Mouse (Mus musculus) gastrocnemius, postnatal 4 days (tissue): ENCODE results near the gene Cxcr3. TPM values are rescaled to one million over a fixed set of nuclear protein-coding genes. Genes with fewer than 3 reads are reported as not detected.

Source experiments
- DNase-seq, 2 experiments: peaks; one replicate each; pipeline ENCODE4 v3.0.0; 2021 to 2022; ENCODE audit warnings: low spot score in 2 of 2, mixed read lengths in 2 of 2
- long read RNA-seq, 2 experiments: library from polyadenylated mRNA; stranded (forward); transcript quantifications; one replicate each; pipeline ENCODE4 v2.0.0; 2021
- total RNA-seq, 2 experiments: library from RNA; stranded (reverse); gene quantifications; 2 replicates each; pipeline ENCODE4 v1.2.3; 2021

Cxcr3 gene
- total RNA-seq = under 1 TPM; 0.54 to 0.61 TPM
- long read RNA-seq, experiment 1 = 0 reads
- long read RNA-seq, experiment 2, partial matches to known transcripts = 0 of 1 reads
- long read RNA-seq, experiment 2, other reads (novel, unspliced or antisense) = 0 of 1 reads

DNA sequence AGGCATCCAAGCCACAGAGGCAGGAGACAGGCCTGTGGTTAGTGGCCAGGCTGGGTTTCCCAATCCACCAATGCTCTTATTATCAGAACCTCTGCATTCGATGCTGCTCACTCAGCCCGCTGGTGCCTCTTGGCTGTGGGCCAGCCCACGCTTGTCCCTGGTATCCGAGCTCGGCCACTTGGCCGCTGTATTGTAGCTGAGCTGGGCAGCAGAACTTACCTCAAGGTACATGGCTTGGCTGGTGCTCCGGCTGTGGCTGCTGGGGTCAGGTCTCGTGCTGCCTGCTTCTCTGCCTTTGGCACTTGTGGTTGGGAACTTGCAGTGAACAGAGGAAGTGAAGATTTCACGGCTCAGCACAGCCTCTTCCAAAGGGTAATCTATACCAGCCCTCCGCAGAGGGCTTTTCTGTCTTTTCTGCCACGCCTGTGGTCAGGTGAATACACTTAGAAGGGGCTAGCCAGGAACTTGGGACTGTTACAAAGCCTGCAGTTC, at the start of gene Cxcr3:
TSS of gene Cxcr3 (minus strand) at position 442 of the 492 bp plus-strand sequence.
- peak in 1 of 2 experiments; percentile 13 for DNase-seq

DNA sequence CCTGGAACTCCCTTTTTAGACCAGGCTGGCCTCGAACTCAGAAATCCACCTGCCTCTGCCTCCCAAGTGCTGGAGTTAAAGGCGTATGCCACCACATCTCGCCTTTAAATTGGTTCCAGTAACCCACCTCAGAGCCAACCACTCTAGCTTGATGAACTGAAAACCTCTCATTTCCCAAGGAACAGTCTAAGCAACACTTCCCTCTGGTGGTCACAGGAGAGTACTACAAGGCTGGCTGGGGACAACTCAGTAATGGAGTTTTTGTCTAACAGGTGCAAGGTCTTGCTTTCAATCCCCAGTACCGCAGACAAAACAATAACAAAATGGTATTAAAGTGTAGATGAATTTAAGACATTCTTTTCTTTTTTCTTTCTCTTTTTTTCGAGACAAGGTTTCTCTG, 38.0 kb upstream of the Cxcr3 start:
- no peak for DNase-seq

DNA sequence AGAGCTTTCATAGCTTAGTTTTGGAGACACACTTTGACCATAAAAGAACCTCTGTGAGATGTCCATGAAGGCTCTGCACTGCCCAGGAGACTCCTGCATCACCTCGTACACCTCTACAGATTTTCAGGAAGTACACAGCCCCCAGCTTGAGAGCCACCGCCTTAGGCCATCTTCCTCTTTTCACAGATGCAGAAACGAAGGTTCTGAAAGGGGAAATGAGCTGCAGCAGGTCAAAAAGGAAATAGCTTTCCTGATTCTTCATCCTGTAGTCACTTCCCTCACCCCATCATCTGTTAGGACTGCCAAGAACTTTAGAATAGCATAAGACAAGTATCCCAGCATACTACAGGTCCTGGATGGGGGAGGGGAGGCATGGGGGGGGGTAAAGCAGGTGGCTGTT, 36.2 kb upstream of the Cxcr3 start:
- DNase-seq = no peak

DNA sequence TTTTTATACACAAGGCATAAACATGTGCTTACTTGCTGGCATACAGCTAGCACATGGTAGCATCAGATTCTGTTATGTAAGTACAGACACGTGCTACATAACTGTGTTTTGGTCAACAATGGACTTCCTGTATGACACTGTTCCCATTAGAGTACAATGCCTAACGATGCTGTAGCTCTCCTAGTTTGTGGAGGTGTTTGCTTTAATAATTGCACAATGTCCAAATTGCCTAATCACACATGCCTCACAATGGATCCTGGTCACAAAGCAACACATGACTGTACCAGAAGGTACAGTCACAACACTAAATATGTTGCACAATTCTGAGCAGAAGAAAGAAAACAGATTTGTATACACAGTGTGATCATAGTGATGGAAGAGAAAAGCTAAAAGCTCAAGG, 35.4 kb upstream of the Cxcr3 start:
- DNase-seq = no peak

DNA sequence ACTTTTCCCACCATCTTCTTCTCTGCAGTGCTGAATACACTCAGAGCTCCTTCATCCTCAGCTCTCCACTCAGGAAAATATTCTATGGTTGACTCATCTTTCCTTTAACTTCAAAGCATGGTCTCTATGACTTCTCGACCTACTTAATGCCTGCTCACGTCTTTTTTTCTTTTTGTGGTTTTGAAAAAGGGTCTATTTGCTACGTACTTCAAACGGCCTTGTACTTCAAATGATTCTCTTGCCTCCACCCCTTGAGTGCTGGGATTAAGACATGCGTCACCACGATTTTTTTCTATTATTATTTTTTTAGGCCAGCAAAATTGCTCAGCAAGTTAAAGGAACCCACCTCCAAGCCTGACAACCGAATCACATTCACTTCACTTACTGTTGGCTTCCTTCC, 33.2 kb upstream of the Cxcr3 start:
- DNase-seq = no peak

DNA sequence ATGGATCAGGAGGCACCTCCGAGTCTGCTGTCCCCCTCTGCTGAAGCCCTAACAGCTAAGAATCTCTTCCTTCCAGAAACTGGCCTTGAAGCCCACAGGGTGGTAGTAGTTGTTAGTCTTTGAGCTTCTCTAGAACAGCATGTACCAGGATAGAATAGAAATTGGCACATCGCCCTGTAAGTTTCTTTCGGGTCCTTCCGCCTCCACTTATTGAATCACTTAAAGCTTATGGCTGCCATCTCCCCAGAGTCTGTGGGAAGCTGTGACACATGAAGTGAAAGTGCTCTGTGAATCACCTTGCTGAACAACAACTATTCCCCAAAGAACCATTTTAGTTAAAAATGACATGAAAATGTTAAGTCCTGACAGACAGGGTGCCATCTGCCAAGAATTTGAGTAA, 31.0 kb upstream of the Cxcr3 start:
- DNase-seq = no peak

DNA sequence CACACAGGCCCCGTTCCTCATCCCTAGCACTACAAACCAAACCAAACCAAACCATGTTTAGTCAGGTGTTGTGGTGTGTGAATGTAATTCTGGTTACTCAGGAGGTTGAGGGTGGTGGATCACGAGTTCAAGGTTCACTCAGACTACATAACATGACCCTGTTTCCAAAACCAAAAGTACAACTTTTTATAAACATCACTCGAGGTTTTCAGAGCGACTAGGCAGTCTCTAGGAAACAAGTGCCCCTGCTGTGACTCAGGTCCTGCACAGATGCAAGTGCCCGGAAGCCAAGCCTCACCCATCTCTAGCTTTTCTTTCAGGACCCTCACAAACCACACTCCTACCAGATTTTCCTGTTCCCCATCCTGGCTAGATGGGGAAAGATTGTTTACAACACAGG, 30.6 kb upstream of the Cxcr3 start:
- DNase-seq = no peak

DNA sequence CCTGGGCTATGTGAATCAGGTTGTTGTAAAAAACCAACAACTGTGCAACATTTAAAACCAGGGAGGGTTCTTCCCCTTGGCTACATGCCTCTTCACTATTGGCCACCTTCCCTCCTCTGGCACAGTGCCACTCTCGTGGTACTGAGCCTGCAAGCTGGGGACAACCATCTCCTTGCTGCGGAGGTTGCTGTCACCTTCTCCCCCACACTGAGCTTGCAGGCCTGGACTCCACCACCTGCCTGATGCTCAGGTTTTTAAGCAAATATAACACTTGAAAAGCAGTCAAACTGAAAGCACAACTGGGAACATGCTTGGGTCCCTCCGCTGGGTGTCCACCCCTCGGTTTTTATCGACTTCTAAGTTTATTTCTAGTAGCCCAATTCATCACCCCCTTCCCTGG, 20.4 kb upstream of the Cxcr3 start:
- DNase-seq = no peak

DNA sequence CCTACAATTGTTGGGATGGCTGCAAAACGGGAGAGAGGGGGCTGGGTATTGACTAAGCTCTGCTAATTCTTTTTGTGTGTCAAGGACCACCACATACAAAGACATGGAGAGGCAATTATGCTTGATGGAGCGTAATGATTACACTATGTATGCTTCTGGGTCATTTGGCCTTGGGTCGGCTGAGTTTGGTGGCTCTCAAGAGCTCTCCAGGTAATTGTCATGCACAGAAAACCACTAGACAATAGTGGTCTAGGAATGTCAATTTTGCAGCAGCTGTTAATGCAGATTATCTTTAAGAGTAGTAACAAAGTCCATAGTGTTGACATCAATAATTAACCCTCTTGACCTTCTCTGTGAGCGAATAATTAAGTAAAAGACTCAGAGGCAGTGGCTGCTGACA, 16.1 kb upstream of the Cxcr3 start:
- DNase-seq = no peak

DNA sequence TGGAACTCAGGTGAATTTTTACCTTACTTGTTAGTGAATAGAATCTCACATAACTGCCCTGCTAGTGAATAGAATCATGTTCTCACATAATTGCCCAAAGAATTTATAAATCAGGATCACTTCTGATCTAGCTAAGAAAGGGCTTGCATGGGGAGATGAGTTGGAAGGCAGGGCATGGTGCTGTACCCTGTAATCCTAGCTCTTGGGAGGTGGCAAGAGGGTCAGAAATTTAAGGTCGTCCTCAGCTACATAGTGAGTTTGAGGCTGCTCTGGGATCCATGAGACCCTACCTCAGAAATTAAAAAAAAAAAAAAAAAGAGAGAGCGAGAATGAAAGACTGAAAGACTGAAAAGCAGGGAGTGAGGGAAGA, 7.0 kb upstream of the Cxcr3 start:
- DNase-seq = no peak

DNA sequence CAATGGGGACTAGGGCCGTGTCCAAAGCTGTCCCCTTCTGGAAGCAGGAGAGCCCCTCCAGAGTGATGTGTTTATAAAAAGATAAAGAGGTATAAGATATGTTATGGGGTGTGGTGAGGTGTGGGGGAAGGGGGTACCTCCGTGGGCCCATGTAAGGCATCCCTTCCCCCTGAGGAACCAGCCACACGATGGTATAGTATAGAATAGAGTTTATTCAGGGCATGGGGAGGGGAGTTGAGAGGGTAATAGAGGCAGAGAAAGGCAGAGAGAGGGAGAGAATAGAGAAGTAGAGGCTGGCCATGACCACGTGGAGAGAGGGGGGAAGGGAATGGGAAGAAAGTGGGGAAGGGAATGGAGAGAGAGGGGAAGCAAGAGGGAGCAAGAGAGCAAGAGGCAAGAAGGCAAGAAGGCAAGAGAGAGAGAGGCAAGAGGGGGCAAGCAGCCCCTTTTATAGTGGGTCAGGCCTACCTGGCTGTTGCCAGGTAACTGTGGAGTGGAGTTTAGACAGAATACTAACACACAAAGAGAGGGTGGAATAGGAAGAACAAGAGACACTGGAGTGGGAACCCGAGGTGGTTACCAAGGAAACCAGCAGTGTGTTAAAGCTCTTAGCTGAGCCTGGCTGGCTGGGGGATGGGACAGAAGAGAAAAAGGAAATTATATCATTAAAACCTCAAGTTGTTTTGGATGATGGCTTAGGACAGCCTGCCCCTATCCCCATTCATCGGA, 6.4 kb upstream of the Cxcr3 start:
- DNase-seq = no peak

DNA sequence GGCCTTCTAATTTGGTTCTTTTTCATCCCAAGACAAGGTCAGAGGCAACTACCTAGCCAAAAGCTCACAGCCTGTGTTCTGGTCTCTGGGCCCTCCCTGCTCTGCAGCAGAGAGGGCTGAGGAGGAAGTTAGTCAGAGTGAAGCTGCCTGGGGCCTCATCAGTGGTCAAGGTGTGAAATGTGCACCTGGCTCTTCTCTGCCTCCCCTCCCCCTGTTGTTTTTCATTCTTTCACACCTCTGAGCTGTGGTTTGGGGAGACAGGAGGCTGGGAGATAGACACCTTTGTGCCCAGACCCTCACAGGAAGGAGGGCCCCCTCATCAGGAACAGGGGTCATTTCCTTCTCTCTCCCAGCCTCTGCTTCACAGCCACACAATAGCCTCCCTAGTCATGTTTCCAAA, 3.1 kb upstream of the Cxcr3 start:
- DNase-seq = no peak

DNA sequence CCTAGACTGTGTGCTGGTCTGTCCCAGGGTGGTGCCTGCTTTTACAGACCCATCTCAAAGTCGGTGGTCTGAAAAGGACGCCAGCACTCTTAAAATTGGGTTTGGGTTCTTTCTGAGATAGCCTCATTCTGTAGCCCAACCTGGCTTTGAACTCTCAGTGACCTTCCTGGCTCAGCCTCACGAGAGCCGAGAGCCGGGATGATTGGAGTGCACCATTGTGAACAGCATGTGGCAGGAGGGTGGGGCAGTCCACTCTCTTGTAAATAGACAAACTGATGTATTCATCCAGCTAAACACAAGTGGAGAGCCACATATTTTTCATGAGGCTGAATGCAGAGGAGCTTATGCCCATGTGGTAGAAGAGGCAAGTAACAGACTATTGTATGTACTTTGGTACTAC, 912 bp upstream of the Cxcr3 start:
- no peak for DNase-seq

DNA sequence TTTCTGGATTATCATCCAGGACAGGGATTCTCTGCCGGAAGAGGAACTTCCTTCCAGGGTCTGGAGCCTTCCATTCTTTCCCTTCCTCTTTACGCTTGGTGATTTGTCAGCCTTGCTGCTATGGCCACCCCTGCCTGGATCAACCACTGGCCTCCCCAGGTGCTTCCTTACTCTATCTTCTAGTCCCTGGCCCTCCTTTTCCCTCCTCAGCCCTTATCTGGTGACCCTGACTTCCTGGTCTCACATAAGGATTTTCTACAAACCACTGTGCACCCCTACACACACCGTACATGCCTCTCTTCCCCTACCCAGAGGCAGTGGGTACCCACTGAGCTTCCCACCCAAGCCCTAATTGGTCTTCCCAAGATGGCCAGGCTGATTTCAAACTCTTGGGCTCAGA, 781 bp downstream of the Cxcr3 start:
- DNase-seq = no peak

DNA sequence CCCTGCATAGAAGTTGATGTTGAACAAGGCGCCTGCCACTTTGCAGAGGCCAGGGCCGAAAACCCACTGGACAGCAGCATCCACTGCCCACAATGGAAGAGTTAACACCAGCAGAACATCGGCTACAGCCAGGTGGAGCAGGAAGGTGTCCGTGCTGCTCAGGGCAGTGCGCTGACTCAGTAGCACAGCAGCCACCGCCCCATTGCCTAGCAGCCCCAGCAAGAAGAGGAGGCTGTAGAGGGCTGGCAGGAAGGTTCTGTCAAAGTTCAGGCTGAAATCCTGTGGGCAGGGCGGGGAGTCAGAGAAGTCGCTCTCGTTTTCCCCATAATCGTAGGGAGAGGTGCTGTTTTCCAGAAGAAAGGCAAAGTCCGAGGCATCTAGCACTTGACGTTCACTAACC, 1.4 kb downstream of the Cxcr3 start:
- no peak for DNase-seq

DNA sequence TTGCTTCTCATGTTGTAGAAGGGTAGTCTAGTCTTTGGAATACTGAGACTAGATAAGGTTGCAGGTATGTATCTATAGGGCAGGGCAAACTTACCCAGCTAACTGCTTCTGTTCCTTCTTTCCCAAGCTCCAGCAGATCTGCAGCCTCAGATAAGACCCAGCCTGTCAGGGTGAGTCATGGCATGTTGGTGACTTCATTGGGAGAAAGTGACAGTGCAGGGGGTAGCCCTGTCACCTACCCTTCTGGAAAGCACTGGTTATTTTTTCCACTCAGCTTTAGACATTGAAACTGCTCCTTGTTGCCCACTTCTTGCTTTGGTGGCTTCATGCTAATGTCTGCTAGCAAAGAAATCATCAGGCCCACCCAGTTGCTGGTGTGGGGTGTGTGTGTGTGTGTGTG, 4.1 kb downstream of the Cxcr3 start:
- DNase-seq = no peak

DNA sequence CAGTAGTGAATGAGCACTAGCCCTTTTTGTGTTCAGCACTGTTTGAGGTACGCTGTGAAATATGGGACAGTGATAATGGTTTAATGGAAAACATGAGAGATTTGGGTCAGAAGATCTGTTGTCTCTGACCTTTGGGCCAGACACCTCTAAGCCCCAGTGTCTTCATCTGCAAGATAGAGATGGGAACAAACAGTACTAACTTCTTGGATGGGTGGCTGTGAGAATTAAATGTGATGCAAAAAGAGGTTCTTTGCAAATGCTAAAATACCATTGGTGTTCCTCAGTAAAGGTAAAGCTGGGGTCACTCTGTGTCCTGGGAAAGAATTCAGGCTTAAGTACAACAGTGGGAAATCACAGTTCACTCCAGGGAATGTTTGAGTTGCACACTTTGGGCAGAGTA, 13.7 kb downstream of the Cxcr3 start:
- DNase-seq = no peak

DNA sequence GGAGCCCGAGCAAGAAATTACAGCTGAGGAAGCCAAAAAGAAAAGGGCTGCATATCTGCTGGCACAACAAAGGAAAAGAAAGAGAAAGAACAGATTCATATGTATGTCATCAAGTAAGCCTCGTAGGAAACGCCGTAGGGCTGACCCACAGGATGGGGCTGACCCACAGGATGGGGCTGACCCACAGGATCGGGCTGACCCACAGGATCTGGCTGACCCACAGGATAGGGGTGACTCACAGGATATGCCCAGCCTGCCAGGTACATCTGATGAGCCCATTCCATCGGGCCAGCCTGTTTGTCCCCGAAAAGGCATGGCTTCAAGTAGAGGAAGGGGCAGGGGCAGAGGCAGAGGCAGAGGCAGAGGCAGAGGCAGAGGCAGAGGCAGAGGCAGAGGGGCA, 29.0 kb downstream of the Cxcr3 start:
- no peak for DNase-seq

DNA sequence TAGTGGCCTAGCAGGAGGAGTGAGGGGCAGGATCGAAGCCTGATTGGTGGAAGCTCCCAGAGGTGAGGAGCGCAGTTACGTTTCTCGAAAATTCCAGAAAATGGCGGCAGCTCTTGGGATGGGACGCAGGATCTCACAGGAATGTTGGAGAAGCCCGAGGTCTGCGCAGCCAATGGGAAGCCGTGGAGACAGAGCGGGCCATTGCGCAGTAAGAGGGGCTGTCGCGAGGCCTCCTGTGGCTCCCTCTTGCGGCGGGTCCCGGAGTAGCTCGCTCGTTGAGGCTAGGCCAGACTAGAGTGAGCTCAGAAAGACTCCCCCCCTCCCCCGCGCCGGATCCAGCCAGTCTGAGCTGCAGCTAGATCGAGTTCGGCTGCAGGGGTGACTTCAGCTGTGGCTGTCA, 35.8 kb downstream of the Cxcr3 start:
- DNase-seq = no peak

DNA sequence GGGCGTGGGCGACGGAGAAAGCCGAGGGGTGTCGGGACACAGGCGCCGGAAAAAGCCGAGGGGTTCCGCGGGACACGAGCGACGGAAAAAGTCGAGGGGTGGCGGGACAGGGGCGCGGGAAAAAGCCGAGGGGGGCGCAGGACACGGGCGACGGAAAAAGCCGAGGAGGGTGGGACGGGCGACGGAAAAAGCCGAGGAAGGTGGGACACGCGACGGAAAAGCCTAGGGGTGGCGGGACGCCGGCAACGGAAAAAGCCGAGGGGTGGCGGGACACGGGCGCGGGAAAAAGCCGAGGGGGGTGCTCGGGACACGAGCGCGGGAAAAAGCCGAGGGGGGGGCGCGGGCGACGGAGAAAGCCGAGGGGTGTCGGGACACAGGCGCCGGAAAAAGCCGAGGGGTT, 36.5 kb downstream of the Cxcr3 start:
- DNase-seq = no peak

DNA sequence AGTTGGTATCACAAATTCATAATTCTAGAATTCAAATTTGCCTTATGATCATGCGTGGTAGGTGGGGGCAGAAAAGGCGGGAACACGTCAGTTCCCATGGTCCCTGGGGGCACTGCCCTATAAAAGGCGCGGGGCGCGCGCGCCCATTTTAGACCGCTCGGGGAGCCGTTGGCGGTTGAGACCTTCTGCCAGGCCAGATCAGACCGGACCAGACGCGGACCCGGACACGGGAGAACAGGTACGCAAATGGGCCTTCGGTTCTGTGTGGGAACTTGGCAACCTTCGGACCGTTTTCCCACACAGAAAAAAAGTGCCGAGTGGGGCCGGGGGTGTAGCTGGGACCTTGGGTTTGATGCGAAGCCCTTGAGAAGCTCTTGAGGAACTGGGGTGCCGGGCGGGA, 38.4 kb downstream of the Cxcr3 start:
- DNase-seq = no peak
